Mouse (Mus musculus) CH12.LX (cell line): ENCODE data around the gene Arhgap31. TPM values are rescaled to one million over a fixed set of nuclear protein-coding genes. Genes with fewer than 3 reads are reported as not detected.

Source experiments
- DNase-seq: peaks from one replicate; pipeline ENCODE4 v3.0.0-alpha.2; 2013; ENCODE audit errors: extremely low read depth
- H3K27ac ChIP-seq: 2 replicates; pipeline ENCODE4 v1.5.1; 2012; ENCODE audit warnings: low read depth, mild to moderate bottlenecking, control low read depth, moderate library complexity; ENCODE audit not compliant: insufficient read depth
- H3K27me3 ChIP-seq: replicated peaks from 2 replicates; pipeline ENCODE3; 2012; ENCODE audit warnings: inconsistent platforms
- H3K36me3 ChIP-seq, 2 experiments: replicated peaks in 1 of 2; 2 replicates each; pipeline versions ENCODE3 to v1.6.1; 2012; ENCODE audit warnings: inconsistent platforms in 1 of 2, low read length in 1 of 2, mild to moderate bottlenecking in 1 of 2, mixed read lengths in 1 of 2, moderate library complexity in 1 of 2; ENCODE audit not compliant: control insufficient read depth in 1 of 2, insufficient read depth in 1 of 2
- H3K4me1 ChIP-seq, 2 experiments: 2 replicates each; pipeline ENCODE4 v1.6.1; 2012; ENCODE audit warnings: inconsistent platforms in 1 of 2, moderate library complexity in 1 of 2; ENCODE audit not compliant: insufficient read depth in 2 of 2, control insufficient read depth in 1 of 2
- H3K4me2 ChIP-seq: 2 replicates; pipeline ENCODE4 v1.6.1; 2012; ENCODE audit warnings: low read depth, mild to moderate bottlenecking, control low read depth; ENCODE audit not compliant: poor library complexity, insufficient read depth, severe bottlenecking
- H3K4me3 ChIP-seq, 3 experiments: fragments of 150-350 bp in 1 of 3; sonication (generic) in 1 of 3; replicated peaks in 1 of 3; 2 replicates each; pipeline versions ENCODE3 to v1.5.1; 2011 to 2012; ENCODE audit warnings: low read depth in 2 of 3, low read length in 2 of 3, mild to moderate bottlenecking in 2 of 3, moderate library complexity in 2 of 3, control low read depth in 1 of 3, improper control_type of control experiment in 1 of 3, inconsistent platforms in 1 of 3, mixed read lengths in 1 of 3; ENCODE audit not compliant: poor library complexity in 1 of 3
- H3K79me2 ChIP-seq: replicated peaks from 2 replicates; pipeline ENCODE4 v1.6.1; 2012; ENCODE audit warnings: mild to moderate bottlenecking, moderate library complexity; ENCODE audit not compliant: control insufficient read depth, poor library complexity, insufficient read depth, severe bottlenecking; ENCODE audit errors: extremely low read depth
- H3K9ac ChIP-seq: 2 replicates; pipeline ENCODE4 v1.6.1; 2012; ENCODE audit warnings: low read depth, mild to moderate bottlenecking, control low read depth, moderate library complexity; ENCODE audit not compliant: insufficient read depth
- H3K9me3 ChIP-seq: replicated peaks from 2 replicates; pipeline ENCODE3; 2012; ENCODE audit warnings: low read length, inconsistent platforms, mixed read lengths
- BHLHE40 ChIP-seq: IDR thresholded peaks from 2 replicates; pipeline ENCODE4 v1.6.1; 2011; ENCODE audit warnings: mild to moderate bottlenecking, low read depth, low read length, improper control_type of control experiment
- CHD1 ChIP-seq: IDR thresholded peaks from 2 replicates; pipeline ENCODE4 v1.6.1; 2012; ENCODE audit warnings: low read depth, low read length, improper control_type of control experiment, inconsistent platforms
- ELF1 ChIP-seq: IDR thresholded peaks from 2 replicates; pipeline ENCODE4 v1.6.1; 2014; ENCODE audit warnings: low read depth, mild to moderate bottlenecking, inconsistent platforms, low read length, improper control_type of control experiment
- HCFC1 ChIP-seq: IDR thresholded peaks from 2 replicates; pipeline ENCODE4 v1.6.1; 2012; ENCODE audit warnings: low read depth, mild to moderate bottlenecking, inconsistent platforms, low read length, improper control_type of control experiment
- JUND ChIP-seq: conservative IDR thresholded peaks from 2 replicates; pipeline ENCODE4 v1.6.1; 2011; ENCODE audit warnings: low read depth, low read length, improper control_type of control experiment
- MAFK ChIP-seq: IDR thresholded peaks from 2 replicates; pipeline ENCODE4 v1.6.1; 2011; ENCODE audit warnings: low read length, improper control_type of control experiment; ENCODE audit not compliant: insufficient replicate concordance
- MYC ChIP-seq: IDR thresholded peaks from 2 replicates; pipeline ENCODE4 v1.6.1; 2011; ENCODE audit warnings: low read depth, mild to moderate bottlenecking, improper control_type of control experiment, low read length
- PAX5 ChIP-seq: IDR thresholded peaks from 2 replicates; pipeline ENCODE4 v1.6.1; 2012; ENCODE audit warnings: low read length, inconsistent platforms, mixed read lengths
- POLR2A ChIP-seq: IDR thresholded peaks from 2 replicates; pipeline ENCODE4 v1.6.1; 2011; ENCODE audit warnings: low read depth, mild to moderate bottlenecking, improper control_type of control experiment, low read length
- SIN3A ChIP-seq: IDR thresholded peaks from 2 replicates; pipeline ENCODE4 v1.6.1; 2012; ENCODE audit warnings: low read length, improper control_type of control experiment, inconsistent platforms
- TBP ChIP-seq: conservative IDR thresholded peaks from 2 replicates; pipeline ENCODE4 v1.6.1; 2011; ENCODE audit warnings: low read depth, low read length, improper control_type of control experiment
- TCF12 ChIP-seq: IDR thresholded peaks from 2 replicates; pipeline ENCODE4 v1.6.1; 2014; ENCODE audit warnings: low read depth, mild to moderate bottlenecking, inconsistent platforms, low read length, improper control_type of control experiment
- UBTF ChIP-seq: IDR thresholded peaks from 2 replicates; pipeline ENCODE4 v1.6.1; 2012; ENCODE audit warnings: low read depth, mild to moderate bottlenecking, inconsistent platforms, low read length, improper control_type of control experiment, moderate library complexity
- ZKSCAN1 ChIP-seq: IDR thresholded peaks from 2 replicates; pipeline ENCODE4 v1.6.1; 2012; ENCODE audit warnings: low read depth, inconsistent platforms, low read length, improper control_type of control experiment, borderline replicate concordance
- dilution Hi-C: fragments of 300-500 bp; cut with MboI; formaldehyde crosslinking; loops from 2 replicates; pipeline ENCODE4 v1.14.3; 2020; ENCODE audit warnings: low sequenced_read_pairs; ENCODE audit not compliant: extremely low pct_unique_long_range_greater_than_20kb, extremely low pct_ligation_motif_present
- in situ Hi-C: fragments of 300-500 bp; cut with MboI; formaldehyde crosslinking; loops from 3 replicates; pipeline ENCODE4 v1.14.3; 2019; ENCODE audit warnings: low sequenced_read_pairs, low pct_ligation_motif_present, low pct_unique_long_range_greater_than_20kb, mixed read lengths
- polyA plus RNA-seq: library from polyadenylated mRNA; unstranded; fragments of >175 nt; gene quantifications from 2 replicates; pipeline ENCODE4 v1.2.1, GENCODE M21; 2012; ENCODE audit warnings: low read depth; ENCODE audit not compliant: insufficient read length
- total RNA-seq, 2 experiments: library from RNA; depleted of rRNA; stranded (reverse); fragments of 300-350 nt in 1 of 2; fragments of >200 nt in 1 of 2; gene quantifications; 2 replicates each; pipeline ENCODE4 v1.2.3; 2012 to 2014

Arhgap31 gene
- total and polyA plus RNA-seq, 3 experiments: 0.15 to 2.0 (median 0.76) TPM

DNA sequence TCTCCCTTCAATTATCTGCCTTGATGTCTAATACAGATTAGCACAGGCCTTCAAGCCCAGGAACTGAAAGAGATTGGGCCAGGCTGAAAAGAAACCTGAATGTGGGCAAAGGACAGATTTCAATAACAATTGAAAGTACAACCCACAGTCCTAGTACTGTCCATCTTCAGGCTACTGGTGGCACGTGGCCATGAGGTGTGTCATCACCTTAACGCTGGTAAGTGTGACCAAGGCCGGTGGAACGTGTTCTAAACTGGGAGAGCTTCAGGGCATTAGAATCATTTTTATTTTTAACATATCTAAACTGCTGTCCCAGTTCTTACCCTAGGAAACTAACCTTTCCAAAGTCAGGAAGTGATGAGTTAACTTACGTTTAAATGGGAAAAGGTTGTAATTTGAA, 125.9 kb downstream of the Arhgap31 start:
- in situ Hi-C loops (no loop called here), dilution Hi-C loops (no loop called here)
- peaks cover 3 to 23% of the 10 kb centered on the region in 2 experiments; a peak in 3 of 4 replicates for H3K4me1 ChIP-seq
- H3K9ac ChIP-seq: no peak overlapping the region
- peaks cover 68 to 97% of the 10 kb centered on the region in 2 experiments for H3K36me3 ChIP-seq
- H3K9me3 ChIP-seq: no peaks in the 10 kb centered on the region
- no peak overlapping the region for H3K27ac ChIP-seq
- H3K4me3 ChIP-seq: no peak overlapping the region
- H3K4me2 ChIP-seq: no peak overlapping the region
- no peaks in the 10 kb centered on the region for H3K79me2 ChIP-seq
- no peaks in the 10 kb centered on the region for H3K27me3 ChIP-seq
- no peak for DNase-seq
- TF ChIP-seq MYC (no peak), POLR2A (no peak)

GRCm38 (mm10) chr16:38585186-38585585, 127.9 kb downstream of the Arhgap31 start:
- H3K4me3 ChIP-seq: no peak overlapping the region
- peaks cover 3 to 23% of the 10 kb centered on the region in 2 experiments; a peak in 3 of 4 replicates for H3K4me1 ChIP-seq
- H3K79me2 ChIP-seq: no peaks in the 10 kb centered on the region
- peaks cover 72 to 100% of the 10 kb centered on the region in 2 experiments for H3K36me3 ChIP-seq
- H3K27me3 ChIP-seq: no peaks in the 10 kb centered on the region
- DNase-seq: no peak
- H3K4me2 ChIP-seq: no peak overlapping the region
- TF ChIP-seq SIN3A (no peak), UBTF (no peak), ELF1 (no peak), ZKSCAN1 (no peak), MYC (no peak), TCF12 (no peak), BHLHE40 (no peak)
- H3K27ac ChIP-seq: no peak overlapping the region
- in situ Hi-C loops: no loop called here
- dilution Hi-C loops: no loop called here
- H3K9me3 ChIP-seq: no peaks in the 10 kb centered on the region
- no peak overlapping the region for H3K9ac ChIP-seq

- peaks cover 2% of the 10 kb centered on the region; the same call in 1 of the 2 replicates for H3K79me2 ChIP-seq
- H3K36me3 ChIP-seq: peaks cover 73 to 100% of the 10 kb centered on the region in 2 experiments
- no peak overlapping the region for H3K4me2 ChIP-seq
- DNase-seq: no peak
- peaks cover 3 to 23% of the 10 kb centered on the region in 2 experiments; a peak in 3 of 4 replicates for H3K4me1 ChIP-seq
- no peaks in the 10 kb centered on the region for H3K9me3 ChIP-seq
- in situ Hi-C loops (no loop called here), dilution Hi-C loops (no loop called here)
- TF ChIP-seq PAX5 (no peak), BHLHE40 (no peak), TBP (no peak), HCFC1 (no peak), CHD1 (no peak), MAFK (no peak), JUND (no peak)
- no peak overlapping the region for H3K27ac ChIP-seq
- no peak overlapping the region for H3K9ac ChIP-seq
- H3K4me3 ChIP-seq: no peak overlapping the region
- no peaks in the 10 kb centered on the region for H3K27me3 ChIP-seq
These were observed 128.3 kb downstream of the Arhgap31 start for GRCm38 (mm10) chr16:38584761-38585160.
